Mouse (Mus musculus): ENCODE data around the gene Lancl3.

GRCm38 (mm10) chrX:9259267-9259666, 59.6 kb downstream of the Lancl3 start:
- no peak for TF ChIP-seq POLR2A (IDR thresholded peaks at IDR 0.05; ENCODE audit: insufficient read depth, low read depth, low read length)
- TF ChIP-seq CTCF (IDR thresholded peaks at IDR 0.05) = no peak
- TF ChIP-seq EP300 (IDR thresholded peaks at IDR 0.05; ENCODE audit: insufficient read depth, low read depth, low read length) = no peak

Measured in heart, adult 2 months (tissue).